Mouse (Mus musculus) E14TG2a.4 (cell line): ENCODE measurements at regions not wholly inside any gene's neighbourhood (a gene's known extent, or its start where the extent isn't known, plus 50 kb on each side); places are given as distances from the start of the nearest gene placed in this dataset.

Experiments used
- CTCF ChIP-seq: conservative IDR thresholded peaks from 2 replicates; pipeline ENCODE4 v1.5.1; 2014; ENCODE audit warnings: low read length
- NANOG ChIP-seq: IDR thresholded peaks from 2 replicates; pipeline ENCODE4 v1.6.1; 2014; ENCODE audit warnings: borderline replicate concordance, low read length, mixed read lengths
- POU5F1 ChIP-seq: IDR thresholded peaks from 2 replicates; pipeline ENCODE4 v1.6.1; 2014; ENCODE audit warnings: low read length, borderline replicate concordance

DNA sequence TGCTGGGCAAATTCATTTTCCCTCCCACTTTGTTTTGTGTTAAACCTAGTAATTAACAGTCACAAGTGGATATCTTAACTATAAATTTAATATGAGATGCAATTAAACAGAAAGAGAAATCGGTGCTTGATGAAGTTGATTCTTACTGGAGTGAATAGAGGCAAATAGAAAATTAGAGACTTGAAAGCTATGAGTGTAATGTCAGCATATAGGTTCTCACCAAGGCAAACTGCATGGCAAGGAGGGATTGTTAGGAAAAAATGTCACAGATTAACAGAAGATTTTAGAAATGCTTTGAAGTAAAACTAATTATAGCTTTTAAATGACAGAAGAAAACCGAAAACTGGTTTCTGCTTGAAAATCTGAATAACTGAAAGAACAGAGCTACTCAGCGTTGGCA, 592.3 kb downstream of the Pdha2 start:
- TF ChIP-seq CTCF (no peak), NANOG (no peak), POU5F1 (no peak)
